Mouse (Mus musculus): Measurements from ENCODE around the gene Rprd2.
"Not testable (repeated sequence)": the region's sequence is repeated elsewhere in the genome, so short reads cannot be mapped to it uniquely, and the experiment has no call there.

Rprd2 gene

GRCm38 (mm10) chr3:95818571-95819288, at the start of gene Rprd2:
Gene Rprd2 (minus strand): TSS chr3:95818863.
- in situ Hi-C loops (cut with MboI, MseI): no loop called here

GRCm38 (mm10) chr3:95867408-95867807, 48.7 kb upstream of the Rprd2 start:
- in situ Hi-C loops (cut with MboI, MseI): no loop called here

GRCm38 (mm10) chr3:95866071-95866470, 47.4 kb upstream of the Rprd2 start:
- in situ Hi-C loops (cut with MboI, MseI): no loop called here

GRCm38 (mm10) chr3:95865571-95865970, 46.9 kb upstream of the Rprd2 start:
- in situ Hi-C loops (cut with MboI, MseI): no loop called here

- in situ Hi-C loops (cut with MboI, MseI): no loop called here
These were observed 46.4 kb upstream of the Rprd2 start for GRCm38 (mm10) chr3:95865050-95865449.

- in situ Hi-C loops (cut with MboI, MseI): no loop called here
These were observed 44.9 kb upstream of the Rprd2 start for GRCm38 (mm10) chr3:95863578-95863977.

- in situ Hi-C loops (cut with MboI, MseI): no loop called here
These were observed 43.1 kb upstream of the Rprd2 start for GRCm38 (mm10) chr3:95861796-95862195.

- in situ Hi-C loops (cut with MboI, MseI): no loop called here
These were observed 42.6 kb upstream of the Rprd2 start for GRCm38 (mm10) chr3:95861216-95861615.

- in situ Hi-C loops (cut with MboI, MseI): no loop called here
These were observed 41.7 kb upstream of the Rprd2 start for GRCm38 (mm10) chr3:95860323-95860722.

- in situ Hi-C loops (cut with MboI, MseI): not testable (repeated sequence)
These were observed 39.6 kb upstream of the Rprd2 start for GRCm38 (mm10) chr3:95858278-95858677.

- in situ Hi-C loops (cut with MboI, MseI): not testable (repeated sequence)
These were observed 38.4 kb upstream of the Rprd2 start for GRCm38 (mm10) chr3:95857050-95857449.

GRCm38 (mm10) chr3:95856115-95856514, 37.5 kb upstream of the Rprd2 start:
- in situ Hi-C loops (cut with MboI, MseI): no loop called here

- in situ Hi-C loops (cut with MboI, MseI): no loop called here
These were observed 36.9 kb upstream of the Rprd2 start, which contains the start of gene Prpf3 for GRCm38 (mm10) chr3:95855502-95856089. Gene Prpf3 (minus strand): TSS chr3:95855885.

- in situ Hi-C loops (cut with MboI, MseI): loop anchor here (5.0 kb wide), 1 partner anchor 79 kb away; no protein-coding TSS in a partner anchor
These were observed 32.7 kb upstream of the Rprd2 start for GRCm38 (mm10) chr3:95851317-95851716.

- in situ Hi-C loops (cut with MboI, MseI): loop anchor here (5.0 kb wide), 1 partner anchor 78 kb away; no protein-coding TSS in a partner anchor
These were observed 31.9 kb upstream of the Rprd2 start for GRCm38 (mm10) chr3:95850611-95851010.

- in situ Hi-C loops (cut with MboI, MseI): no loop called here
These were observed 24.0 kb upstream of the Rprd2 start for GRCm38 (mm10) chr3:95842503-95843214.

GRCm38 (mm10) chr3:95839250-95839649, 20.6 kb upstream of the Rprd2 start:
- in situ Hi-C loops (cut with MboI, MseI): no loop called here

- in situ Hi-C loops (cut with MboI, MseI): no loop called here
These were observed 10.4 kb upstream of the Rprd2 start for GRCm38 (mm10) chr3:95829053-95829452.

GRCm38 (mm10) chr3:95826275-95826674, 7.6 kb upstream of the Rprd2 start:
- in situ Hi-C loops (cut with MboI, MseI): no loop called here

GRCm38 (mm10) chr3:95820046-95821010, 1.7 kb upstream of the Rprd2 start:
- in situ Hi-C loops (cut with MboI, MseI): no loop called here

GRCm38 (mm10) chr3:95819351-95819985, 805 bp upstream of the Rprd2 start:
- in situ Hi-C loops (cut with MboI, MseI): no loop called here

All from T-helper 1 cell (primary cell).